Mouse (Mus musculus): Measurements from ENCODE around the gene Aldh4a1.
A peak's percentile ranks its signal among the peaks of the same experiment; 100 is the strongest.

The Aldh4a1 gene

DNA sequence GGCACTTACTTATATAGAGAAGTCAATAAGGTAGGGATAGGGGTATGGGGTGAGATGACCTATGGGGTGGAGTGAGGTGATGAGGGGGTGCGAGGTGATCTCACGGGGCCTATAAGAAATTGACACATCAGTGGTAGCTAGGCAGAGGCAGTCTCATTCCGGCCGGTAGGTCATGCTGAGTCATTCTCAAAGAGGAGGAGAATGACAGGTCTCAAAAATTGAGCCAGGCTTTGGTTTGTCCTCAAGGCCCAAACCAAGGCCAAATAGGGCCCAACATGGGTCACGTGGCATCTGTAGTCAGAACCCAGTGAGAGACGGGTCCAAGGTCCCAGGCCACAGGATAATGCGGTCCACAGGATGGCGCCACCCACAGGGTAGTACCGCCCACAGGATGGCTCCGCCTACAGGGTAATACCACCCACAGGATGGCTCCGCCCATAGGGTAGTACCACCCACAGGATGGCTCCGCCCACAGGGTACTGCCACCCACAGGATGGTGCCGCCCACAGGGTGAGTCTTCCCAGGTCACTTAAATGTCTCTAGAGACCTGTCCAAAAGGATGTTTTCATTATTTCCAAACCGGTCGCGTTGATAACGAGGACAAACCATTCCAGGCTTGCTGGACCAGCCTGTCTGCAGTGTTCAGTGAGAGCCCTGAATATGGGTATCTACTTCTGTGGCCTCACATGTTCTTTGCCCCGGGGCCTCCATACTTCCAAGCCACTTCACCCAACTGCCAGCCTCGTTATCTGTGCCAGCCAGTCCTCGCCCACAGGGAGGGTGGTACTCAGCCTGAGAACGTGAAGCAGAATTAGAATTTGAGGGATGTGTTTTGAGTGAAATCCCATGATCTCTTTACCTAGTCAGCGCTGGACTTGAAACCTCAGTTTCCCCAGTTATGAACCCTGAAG is 61.3 kb downstream of the Aldh4a1 start:
- DNase-seq = no peak

DNA sequence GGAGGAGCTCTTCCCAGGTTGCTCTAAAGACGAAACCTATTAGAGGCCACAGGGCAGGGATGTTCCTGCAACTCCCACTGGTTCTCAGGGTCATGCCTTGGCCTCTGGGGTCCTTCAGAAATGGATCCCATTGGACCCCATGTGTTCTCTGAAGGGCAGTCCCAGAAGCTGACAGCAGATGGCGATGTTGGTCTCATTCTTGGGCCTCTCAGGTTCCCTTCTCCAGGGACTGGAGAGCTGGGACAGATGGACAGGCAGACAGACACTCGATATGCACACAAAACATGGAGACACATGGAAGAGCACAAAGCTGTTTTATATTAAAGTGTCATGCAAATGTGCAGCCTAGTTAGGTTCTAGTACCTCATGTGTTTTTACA is 62.0 kb downstream of the Aldh4a1 start:
- peak in 1 of 2 experiments; percentile 52 for DNase-seq

DNA sequence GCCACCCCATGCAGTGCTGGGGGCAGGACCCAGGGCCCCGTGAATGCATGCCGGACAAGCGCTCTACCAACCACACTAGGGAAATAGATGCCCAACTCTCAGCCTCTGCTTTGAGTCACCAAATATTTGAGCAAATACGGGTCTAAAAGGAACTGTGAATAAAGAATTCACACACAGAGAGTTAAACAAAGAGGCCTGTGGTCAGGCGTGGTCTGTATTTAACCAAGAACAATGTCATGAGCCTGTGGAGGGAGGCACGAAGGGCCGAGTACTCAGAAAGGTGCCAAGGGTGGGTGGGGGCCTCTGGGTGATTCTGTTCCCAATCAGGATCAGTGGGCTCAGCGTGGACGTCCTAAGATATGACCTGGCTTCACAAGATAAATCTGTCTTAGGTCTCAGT is 65.4 kb downstream of the Aldh4a1 start:
- DNase-seq = no peak

DNA sequence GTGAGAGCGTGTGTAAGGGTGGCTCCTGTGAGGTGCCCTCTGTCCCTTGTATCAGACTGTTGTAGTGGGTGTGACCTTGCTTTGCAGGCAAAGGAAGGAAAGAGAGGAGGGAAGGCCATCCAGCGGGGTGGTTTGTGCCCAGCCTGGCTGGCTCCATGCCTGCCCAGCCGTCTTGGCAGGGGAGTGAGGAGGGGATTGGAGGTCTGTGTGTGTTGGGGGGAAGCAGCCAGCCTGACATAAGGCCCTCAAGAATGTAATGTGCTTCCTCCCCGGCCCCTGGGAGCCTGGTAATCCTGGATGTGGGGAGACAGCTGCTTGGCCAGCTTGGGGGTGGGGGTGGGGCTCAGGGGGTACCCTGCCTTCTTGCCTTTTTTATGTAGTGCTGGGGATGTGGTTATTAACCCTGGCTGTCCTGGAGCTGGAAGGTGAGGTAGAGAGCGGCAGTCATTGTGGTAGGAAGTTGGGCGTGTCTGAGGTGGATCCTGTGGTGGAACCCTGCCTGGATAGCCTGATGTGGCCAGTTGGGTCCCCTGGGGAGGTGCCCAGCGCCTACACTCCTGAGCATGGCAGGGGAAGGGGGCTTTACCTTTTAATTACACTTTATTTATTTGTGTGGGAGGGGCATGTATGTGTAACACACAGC is 67.1 kb downstream of the Aldh4a1 start:
- DNase-seq = no peak

DNA sequence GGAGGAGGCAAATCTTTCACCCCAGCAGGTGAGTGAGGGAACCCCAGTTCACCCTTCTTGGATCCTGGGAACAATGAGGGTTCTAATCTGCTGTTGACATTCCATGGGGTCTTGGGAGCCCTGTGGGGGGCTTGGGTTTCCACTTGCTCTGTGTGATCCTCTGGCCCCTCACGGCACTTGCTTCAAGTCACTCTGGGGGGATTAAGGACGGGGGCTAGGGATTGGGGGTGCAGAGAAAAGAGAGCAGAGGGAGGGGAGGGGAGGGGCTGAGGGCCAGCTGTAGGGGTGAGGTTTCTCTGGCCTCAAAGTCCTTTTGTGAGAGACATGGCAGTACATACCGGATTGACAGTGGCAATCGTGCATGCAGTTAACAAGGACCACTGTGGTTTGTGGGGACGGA is 70.6 kb downstream of the Aldh4a1 start:
- DNase-seq = no peak

DNA sequence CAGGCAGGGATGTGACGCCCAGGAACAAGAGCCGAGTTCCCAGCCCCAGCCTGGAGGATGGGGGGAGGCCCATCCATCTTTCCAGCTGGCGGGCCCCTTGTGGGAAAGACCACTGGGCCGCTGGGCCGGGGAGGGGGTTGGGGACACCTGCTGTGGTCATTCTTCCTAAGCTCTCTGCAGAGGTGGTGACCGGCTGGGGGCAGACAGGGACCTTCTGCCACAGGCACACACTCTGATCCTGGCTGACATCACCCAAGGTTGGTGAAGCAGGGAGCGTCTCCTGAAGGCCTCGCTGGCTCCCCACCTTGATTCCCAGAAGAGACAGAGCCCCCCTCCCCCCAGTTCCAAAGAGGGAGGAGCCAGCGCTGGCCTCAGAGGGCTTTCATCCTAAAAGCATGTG is 75.1 kb downstream of the Aldh4a1 start:
- no peak for DNase-seq

DNA sequence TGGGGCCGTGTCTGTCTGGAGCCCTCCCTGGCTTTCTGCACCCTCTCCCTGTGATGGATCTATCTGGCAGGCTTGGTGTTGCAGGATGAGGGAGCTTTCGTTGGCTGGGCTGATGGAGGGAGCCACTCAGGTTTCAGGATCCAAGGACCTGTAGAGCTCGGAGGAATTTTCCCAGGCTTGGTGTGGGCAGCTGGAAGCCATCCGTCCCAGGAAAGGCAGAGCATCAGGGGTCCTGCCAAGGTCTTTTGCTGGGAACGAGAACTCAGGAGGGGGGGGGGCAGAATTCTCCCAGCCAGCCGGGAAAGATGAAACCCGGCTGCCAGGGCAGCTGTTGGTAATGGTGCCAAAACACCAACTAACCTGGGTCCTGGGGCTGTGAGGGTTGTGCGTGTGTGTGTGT is 75.9 kb downstream of the Aldh4a1 start:
- no peak for DNase-seq

Measured in spleen, adult 18-20 months (tissue).